Mouse (Mus musculus): Measurements from ENCODE around the gene Gpr156. TPM values are rescaled to one million over a fixed set of nuclear protein-coding genes. Genes with fewer than 3 reads are reported as not detected.

Gpr156 gene
- total RNA-seq (2021) = 0.15 TPM in 1 of 2 replicates, not detected in the other
- long read RNA-seq = 0 reads

DNA sequence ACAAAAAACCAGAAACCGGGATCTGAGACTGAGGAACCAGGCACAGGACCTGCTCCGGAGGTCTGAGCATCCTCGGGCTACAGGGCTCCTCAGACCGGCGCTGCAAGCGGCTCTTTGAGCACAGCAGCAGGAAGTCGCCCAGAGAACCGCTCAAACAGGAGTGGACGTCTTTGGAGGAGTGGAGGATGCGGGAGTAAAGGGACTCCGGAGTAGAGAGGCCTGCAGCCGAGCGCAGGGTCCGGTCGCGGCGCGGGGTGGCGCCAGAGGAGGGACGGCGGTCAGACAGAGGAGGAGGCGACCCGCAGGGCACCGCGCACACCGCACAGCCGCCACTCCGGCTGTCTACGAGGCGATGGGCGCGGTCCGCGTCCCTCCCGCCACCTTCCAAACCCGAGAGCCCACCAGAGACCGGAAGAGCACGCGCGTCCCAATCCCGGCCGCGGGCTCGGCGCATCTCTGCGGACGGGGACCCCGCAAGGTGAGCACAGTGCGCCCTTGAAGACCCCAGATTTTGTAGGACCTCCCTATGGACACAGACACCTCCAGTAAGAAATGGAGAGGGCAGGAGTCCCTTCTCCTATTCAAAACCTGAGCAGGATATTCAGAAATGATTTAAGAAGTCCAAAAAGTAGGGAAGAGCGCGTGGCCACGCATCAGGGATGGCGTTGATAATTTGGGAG is at the start of gene Gpr156:
Gene Gpr156 (plus strand): TSS at position 359 of the 680 bp plus-strand sequence.
- peak; percentile 69 for DNase-seq

DNA sequence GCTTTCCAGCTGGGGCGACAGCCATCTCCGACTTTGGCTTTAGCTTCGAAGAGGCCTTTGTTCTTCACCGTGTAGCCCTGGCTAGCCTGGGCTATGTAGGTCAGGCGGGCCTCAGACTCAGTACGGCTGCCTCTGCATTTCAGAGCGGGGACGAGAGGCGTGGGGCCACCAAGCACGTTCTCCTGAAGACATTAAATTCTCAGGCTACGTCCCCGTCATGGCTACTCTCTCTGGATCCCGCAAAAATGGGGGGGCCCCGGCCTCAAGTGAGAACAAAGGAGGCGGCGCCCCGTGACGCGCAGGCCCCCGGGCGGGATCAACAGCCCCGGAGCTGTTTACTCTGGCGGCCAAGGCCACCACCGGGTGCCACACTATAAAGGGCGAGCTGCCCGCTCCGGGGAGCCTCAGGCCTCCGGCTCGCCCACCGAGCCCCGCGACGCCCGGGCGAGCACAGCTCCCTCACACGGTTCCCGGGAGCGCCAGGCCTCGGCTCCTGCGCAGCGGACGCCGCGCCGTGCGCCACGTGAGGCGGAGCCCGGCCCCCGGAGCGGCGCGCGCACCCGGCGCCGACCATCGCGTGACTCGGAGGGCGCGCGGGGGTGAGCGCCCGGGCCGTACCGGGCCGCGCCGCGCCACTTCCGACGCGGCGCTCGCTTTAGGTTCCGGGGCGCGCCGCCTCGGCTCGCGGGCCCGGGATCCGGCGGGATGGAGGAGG is 48.3 kb upstream of the Gpr156 start, which contains the start of gene Lrrc58:
Gene Lrrc58 (plus strand): TSS at position 599 of the 715 bp plus-strand sequence.
- peak; percentile 86 for DNase-seq

DNA sequence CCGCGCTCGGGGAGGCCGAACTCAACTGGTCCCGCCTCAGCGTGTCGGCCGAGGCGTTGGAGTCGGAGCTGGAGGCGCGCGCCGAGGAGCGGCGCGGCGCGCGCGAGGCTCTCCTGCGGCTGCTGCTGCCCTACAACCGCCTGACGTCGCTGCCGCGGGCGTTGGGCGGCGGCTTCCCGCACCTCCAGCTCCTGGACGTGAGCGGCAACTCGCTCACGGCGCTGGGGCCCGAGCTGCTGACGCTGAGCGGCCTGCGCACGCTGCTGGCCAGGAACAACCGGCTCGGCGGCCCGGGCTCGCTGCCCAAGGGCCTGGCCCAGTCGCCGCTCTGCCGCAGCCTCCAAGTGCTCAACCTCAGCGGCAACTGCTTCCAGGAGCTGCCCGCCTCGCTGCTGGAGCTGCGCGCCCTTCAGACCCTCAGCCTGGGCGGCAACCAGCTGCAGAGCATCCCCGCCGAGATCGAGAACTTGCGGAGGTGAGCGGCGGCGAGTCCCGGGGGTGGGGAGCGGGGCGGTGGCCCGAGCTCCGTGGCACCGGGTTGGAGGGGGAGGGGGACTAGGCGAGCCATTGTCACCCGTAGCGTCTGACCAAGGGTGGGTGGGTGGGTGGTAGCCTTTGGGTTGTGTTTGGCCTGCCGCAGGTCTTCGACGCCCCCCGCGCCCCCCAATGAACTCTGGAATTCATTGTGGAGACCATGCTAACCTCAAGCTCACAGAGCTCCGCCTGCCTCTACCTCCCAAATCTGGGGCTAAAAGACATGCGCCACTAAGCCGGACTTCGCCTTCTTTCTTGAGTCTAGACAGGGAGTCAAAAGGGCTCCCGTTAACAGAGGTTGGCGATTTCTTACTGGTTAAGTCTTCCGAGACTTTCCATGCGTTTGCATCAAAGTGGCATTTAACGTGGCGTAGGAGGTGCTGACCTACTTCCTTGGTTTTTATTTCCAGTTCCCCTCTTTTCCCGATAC is 47.5 kb upstream of the Gpr156 start:
- DNase-seq = peak; percentile 48

DNA sequence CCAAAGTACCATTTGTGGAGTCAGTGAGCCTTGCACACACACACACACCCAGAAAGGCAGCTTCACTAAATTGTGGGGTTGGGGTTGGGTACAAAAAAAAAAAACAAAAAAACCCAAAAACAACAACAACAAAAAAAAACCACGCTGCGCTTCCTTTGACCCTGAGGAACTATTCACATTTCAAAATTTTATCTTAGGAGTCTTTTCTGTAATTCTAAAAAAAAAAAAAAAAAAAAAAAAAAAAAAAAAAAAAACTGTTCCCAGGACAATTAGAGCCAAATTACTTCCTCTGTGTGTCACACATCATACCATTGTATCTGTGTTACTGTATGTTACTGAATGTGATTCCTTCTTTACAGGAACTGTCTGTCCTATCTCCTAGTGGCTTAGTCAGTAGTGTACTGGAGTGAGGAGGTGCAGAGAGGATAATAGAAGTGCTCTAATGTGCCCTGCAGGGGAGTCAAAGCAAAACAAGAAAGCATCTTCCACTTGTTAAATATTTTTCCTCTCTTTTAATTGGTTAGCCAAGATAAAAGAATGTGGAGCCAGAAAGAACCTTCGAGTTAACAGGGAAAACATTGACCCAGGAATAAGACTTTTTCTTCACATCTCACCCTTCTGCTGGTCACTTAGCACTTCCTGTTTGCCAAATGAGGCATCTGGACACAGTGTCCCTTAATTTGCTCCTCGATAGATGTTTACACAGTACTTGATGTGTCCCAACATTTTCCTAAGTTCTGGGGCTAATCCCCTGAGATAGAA is 46.6 kb upstream of the Gpr156 start:
- DNase-seq = no peak

DNA sequence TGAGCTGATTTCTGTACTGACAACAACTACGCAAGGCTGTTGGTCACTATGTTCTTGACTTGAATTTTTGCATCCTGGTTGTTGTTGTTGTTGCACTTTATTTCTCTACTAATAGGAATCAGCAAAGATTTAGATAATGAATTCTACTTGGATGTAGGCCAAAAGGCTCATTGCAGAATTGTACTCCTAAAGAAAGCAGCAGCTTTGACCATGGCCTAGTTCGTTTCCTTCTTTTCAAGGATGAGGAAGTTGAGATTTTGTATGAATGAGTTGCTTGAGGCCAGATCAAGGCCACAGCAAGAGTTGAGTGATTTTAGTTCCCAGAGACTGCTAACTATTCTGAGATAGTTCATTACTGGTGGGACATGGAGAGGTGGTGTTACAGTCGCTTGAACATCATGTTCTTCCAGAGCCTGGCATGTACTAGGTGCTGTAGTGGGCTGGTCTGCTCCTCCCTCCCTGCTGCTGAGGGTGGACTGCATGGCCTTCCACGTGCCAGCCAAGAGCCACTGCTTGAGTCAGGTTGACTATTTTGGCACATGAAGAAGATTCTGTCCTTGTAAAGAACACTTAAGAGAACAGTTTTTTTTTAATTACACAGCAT is 45.1 kb upstream of the Gpr156 start:
- peak; percentile 56 for DNase-seq

DNA sequence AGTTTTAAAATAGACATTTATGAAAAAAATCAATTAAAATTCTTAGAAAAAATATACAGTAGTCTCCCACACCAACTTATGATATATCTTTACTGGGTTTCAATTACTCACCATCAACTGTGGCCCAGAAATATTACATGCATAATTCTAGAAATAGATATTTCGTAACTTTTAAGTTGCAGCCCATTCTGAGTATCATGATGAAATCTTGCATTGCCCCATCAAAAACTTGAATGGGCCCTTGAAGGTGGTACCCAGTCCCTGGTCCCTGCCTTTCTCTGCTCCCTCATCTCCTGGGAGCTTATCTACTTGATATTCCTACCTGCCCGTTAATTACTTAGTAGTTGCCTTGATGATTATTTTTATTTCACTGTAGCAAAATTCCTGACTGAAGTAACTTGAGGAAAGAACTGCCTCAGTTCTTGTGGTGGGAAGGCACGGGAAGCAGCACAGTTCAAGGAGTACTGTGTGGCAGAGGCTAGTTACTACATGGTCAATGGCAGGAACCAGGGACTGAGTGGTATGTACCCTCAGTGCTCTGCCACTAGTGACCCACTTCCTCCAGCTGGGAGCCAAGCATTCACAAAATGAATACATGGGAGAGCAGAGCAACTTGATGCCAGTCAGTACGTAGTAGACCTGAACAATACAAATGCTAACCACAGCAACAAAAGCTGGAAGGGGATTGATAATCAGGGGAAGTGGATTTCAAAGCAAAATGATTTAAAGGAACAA is 41.6 kb upstream of the Gpr156 start:
- DNase-seq = no peak

DNA sequence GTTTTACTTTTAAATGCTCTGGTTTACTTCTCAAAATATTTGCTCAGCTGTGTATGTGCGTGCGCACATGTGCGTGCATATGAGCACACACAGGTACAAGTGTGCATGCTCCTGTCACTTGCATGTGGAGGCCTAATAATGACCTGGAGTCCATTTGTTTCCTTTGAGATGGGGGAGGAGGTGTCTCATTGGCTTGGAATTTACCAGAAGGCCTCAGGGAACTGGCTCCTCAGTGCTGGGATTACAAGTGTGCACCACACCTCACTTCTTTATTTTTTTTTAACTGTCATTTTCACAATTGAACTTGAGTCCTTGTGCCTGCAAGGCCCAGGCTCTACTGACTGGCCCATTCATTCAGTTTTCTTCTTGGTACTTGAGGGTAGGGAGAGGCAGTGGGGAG is 38.9 kb upstream of the Gpr156 start:
- no peak for DNase-seq

DNA sequence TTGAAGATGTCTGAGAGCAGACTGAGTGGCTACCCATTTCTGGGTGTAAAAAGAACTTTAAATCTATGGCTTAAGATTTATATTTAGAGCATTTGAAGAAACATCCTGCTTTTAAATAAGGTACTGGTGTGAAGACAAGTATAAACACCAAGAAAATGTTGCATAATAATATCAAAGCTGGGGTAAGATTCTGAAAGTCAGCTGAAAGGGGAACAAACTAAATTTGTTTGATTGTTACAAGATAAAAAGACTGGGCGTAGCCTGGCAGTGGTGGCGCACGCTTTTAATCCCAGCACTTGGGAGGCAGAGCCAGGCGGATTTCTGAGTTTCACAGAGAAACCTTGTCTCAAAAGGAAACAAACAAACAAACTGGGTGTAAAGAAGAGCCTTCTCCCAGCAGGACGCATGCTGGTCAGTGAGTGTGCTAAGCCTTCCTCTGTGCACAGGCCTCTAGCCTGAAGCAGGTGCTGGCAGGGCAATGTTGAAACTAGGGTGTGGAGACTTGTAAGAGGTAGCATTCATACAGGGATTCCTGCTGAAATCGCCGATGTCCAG is 37.3 kb upstream of the Gpr156 start:
- no peak for DNase-seq

DNA sequence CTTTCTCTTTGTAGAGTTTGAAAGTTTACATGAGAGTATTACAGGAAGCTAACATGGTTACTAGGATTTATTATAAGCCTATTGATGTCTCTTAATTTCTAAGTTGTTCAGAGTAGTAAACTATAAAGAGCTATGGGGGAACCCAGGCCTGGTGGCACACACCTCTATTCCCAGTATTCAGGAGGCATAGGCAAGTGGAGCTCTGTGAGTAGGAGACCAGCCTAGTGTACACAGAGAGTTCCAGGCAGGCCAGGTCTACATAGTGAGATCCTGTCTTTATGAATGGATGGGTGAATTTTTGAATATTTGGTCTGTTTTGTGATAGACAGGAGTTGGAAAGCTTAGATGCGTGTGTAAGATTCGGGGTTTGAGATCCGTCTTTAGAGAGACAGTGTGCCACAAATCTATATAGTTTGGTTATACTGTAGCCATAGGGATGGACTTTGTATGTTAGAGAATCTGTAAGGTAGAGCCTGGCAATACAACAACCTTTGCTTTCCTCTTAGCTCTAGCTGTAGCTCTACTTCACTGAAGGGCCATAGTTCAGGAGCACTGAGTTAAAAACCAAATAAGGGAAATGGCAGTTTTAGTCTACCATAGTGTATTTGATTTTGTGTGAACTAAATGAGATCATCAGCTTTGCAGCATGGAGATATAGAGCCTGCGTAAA is 36.4 kb upstream of the Gpr156 start:
- DNase-seq = no peak

DNA sequence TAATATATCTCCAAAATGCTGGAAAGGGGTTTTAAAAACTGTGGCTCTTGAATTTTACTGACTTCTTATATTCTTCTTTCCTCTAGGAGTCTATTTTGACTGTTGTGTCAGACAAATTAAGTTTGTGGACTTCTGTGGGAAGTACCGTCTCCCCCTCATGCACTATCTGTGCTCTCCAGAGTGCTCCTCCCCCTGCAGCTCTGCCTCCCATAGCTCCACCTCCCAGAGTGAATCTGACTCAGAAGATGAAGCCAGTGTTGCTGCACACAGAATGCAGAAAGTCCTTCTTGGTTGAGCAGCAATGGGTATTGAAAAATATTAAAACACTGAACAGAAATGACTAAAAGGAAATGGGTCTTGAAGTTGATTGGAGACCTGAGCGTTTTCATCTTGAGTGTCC is 35.1 kb upstream of the Gpr156 start:
- DNase-seq = peak; percentile 31

DNA sequence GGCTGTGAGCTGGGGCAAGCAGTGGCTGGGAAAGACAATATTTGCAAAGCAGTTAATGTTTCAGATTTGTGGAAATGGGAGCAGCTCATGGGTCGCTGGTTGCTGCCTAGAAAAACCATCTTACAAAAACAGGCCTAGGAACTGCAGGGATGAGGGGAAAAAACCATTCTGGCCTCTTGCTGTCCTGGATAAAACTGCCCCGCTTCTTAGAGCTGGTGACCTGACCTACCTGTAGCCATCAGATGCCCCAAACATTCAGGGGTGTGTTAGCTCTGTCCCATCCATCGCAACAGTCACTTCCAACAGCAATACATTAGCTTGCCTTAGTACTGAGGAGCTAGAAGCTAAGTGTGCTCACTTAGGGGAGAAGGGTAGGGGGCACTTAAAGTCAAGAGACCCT is 27.3 kb upstream of the Gpr156 start:
- DNase-seq = no peak

DNA sequence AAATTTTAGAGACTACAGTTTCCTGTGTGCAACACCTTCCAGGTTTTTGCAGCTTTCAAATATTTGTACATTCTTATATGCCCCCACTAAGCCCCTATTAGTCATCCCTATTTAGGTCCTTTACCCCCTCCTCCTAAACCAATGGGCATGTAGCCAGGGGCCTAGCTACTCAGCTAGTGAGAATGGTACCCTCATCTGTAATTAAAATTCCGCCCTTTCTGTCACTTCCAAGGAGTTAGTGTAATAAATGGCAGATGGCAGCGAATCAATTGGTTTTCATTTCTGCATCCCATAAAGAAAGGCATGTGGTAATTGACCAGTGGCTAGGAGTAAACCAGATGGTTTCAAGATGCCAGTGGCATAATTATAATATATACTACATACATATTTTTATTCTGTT is 23.6 kb upstream of the Gpr156 start:
- DNase-seq = no peak

DNA sequence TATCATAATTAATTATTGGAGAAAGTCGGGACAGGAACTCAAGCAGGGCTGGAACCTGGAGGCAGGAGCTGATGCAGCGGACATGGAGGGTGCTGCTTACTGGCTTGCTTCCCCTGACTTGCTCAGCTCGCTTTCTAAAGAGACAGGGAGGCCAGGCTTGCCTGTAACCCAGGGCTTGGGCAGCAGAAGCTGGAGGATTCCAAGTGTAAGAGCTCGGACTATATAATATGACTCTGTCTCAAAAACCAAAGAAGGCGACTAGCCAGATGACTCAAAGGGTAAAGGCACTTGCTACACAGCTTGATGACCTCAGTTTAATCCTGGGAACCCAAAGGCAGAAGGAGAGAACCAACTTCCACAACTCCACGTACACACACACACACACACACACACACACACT is 22.9 kb upstream of the Gpr156 start:
- DNase-seq = no peak

DNA sequence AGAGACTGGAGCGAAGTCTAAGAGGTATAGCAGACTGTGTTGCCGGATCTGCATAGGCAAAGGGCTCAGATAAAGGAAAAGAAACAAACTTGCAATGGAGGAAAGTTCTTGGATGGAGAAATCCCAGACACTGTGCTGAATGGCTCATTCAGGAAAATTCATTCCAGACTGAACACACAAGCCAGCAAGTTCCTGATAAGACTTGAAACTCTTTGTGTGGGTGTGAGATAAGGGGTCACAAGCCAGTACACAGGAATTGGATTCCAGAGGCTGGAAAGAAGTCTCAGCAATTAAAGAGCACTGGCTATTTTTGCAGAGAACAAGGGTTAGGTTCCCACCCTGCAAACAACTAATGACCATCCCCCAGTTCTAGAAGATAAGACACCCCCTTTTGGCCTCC is 22.4 kb upstream of the Gpr156 start:
- no peak for DNase-seq

DNA sequence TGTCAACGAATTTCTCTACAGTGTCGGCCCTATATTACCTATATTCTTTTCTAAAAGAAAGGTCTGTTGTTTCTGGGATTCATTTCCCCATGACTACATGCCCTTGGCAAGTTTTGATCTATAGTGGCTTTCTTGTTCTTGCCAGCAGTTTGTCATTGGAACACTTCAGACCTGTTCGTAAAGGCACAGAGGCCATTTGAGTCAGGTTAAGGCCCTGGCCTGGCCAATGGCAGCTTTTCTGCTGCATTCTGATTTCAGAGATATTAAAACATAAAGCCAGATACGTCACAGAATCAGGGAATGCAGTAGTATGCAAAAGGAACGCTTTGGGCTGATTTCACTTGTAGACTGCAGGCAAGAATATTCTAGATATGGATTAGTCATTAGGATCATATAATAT is 17.5 kb upstream of the Gpr156 start:
- no peak for DNase-seq

DNA sequence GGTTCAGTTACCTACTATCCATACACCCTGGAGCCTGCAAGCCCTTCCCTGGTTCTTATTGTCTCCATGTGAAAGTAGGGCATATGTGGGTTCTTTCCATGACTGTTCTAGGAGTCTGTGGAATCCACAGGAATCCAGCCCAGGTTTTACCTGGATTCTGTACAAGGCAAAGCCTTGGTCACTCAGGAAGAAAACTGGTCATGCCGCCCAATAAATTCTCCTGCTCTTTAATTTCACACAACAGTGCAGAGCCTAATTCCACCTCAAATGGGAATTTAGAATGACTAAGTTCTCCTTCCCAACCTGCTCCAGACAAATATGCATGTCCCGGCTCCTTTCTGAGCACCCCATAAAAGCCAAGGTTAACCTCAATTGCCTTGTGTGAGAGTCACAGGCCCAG is 16.9 kb upstream of the Gpr156 start:
- no peak for DNase-seq

DNA sequence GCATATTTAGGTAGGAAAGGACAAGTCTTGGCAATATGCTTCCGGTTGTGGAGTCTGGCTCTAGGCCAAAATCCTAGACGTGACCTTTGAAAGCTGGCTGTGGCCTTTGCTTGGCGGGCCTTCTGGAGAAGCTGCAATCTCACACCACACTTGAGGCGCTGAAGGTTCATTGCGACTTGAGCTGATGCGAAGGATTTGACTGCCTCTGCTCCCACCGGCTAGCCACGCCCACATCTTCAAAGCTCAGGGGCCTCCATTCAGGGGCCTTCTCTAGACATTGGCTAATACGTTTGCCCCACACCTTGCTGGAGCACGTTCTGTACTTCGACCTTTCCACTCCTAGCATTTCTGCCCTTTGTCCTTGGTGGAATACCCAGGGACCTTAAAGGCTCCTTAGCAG is 15.0 kb upstream of the Gpr156 start:
- no peak for DNase-seq

DNA sequence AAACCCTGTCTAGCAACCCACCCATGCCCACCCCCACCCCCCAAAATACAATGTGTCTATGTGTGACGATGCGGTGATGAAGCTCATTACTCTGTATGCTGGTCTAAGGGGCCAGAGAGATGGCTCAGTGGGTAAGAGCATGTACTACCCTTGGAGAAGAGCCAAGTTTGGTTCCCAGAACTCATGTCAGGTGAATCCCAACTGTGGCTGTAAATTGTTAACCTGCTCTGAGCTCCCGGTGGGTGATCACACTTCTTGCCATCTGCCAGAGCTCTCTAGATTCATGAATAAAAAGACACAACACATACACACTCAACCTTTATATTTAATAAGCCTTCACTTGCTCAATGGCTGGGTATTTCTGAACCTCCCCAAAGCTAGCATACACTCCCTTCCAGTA is 9.8 kb upstream of the Gpr156 start:
- no peak for DNase-seq

DNA sequence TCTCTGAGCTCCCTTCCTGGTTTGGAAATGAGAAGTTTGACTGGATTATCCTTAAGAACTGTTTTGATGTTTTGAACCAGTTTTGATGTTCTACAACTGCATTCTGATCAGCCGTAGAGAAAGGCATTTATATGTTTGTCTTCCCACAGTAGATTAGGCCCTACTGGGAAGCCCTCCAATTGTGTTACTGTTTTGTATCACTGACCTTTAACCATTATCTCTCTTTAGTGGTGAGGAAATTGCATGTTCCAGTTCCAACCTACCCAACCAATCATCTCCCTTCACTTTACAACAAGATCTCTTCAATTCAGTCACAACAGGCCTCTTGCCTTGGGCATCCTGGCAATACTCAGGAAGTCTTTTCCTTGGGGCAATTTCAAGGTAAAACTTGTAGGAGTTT is 5.2 kb upstream of the Gpr156 start:
- no peak for DNase-seq

DNA sequence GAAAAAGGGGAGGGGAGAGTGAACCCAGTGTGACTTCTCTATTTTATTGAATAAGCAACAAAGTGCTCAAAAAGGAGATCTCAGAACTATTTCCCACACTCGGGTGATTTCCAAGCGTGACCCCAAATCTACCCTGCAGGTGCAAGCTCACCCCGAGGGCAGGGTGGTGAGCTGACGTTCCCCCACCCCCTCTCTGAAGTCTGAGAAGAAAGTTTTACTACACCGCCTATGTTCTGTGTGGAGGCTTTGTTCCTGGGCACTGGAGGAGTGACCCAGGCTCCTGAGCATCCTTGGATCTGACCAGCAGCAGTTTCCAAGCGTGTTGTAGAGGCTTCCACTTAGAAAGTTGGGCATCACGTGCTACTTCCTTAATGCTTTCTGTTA is 514 bp downstream of the Gpr156 start:
- no peak for DNase-seq
